Mouse (Mus musculus) forebrain, postnatal 0 days (tissue): ENCODE data around the gene Depdc1b. TPM values are rescaled to one million over a fixed set of nuclear protein-coding genes. Genes with fewer than 3 reads are reported as not detected.

Experiments
- ATAC-seq: fragments of 200-750 bp; cut with Nextera tagmentation; 2 replicates; pipeline ENCODE4 v1.8.0; 2017; ENCODE audit warnings: mild to moderate bottlenecking, moderate library complexity
- DNase-seq: peaks from one replicate; pipeline ENCODE4 v3.0.0-alpha.2; 2015
- H3K27ac ChIP-seq: fragments of 300-500 bp; sonication (generic); 2 replicates; pipeline ENCODE4 v1.5.1; 2014; ENCODE audit warnings: low read depth, mild to moderate bottlenecking, antibody characterized with exemption, low read length, moderate library complexity, mixed read lengths
- H3K27me3 ChIP-seq: fragments of 300-500 bp; sonication (generic); 2 replicates; pipeline ENCODE4 v1.6.1; 2014; ENCODE audit warnings: mild to moderate bottlenecking, low read length, mixed read lengths; ENCODE audit not compliant: insufficient read depth
- H3K36me3 ChIP-seq: fragments of 300-500 bp; sonication (generic); 2 replicates; pipeline ENCODE4 v1.6.1; 2014; ENCODE audit warnings: mild to moderate bottlenecking, moderate library complexity; ENCODE audit not compliant: insufficient read depth
- H3K4me1 ChIP-seq: fragments of 300-500 bp; sonication (generic); 2 replicates; pipeline ENCODE4 v1.6.1; 2014; ENCODE audit warnings: antibody characterized with exemption; ENCODE audit not compliant: insufficient read depth
- H3K4me2 ChIP-seq: fragments of 300-500 bp; sonication (generic); 2 replicates; pipeline ENCODE4 v1.6.1; 2014; ENCODE audit warnings: low read depth, mild to moderate bottlenecking, moderate library complexity
- H3K4me3 ChIP-seq: fragments of 300-500 bp; sonication (generic); 2 replicates; pipeline ENCODE4 v1.5.1; 2014; ENCODE audit warnings: low read depth, low read length, mixed read lengths
- H3K9ac ChIP-seq: fragments of 300-500 bp; sonication (generic); 2 replicates; pipeline ENCODE4 v1.6.1; 2014; ENCODE audit warnings: mild to moderate bottlenecking
- H3K9me3 ChIP-seq: fragments of 300-500 bp; sonication (generic); 2 replicates; pipeline ENCODE4 v1.6.1; 2016; ENCODE audit warnings: low read length
- CTCF ChIP-seq: sonication (generic); IDR thresholded peaks from 2 replicates; pipeline ENCODE4 v1.5.1; 2016; ENCODE audit warnings: antibody characterized with exemption, control low read depth, low read depth
- WGBS: fragments of 180-500 bp; shearing (Covaris S2); extraction: QIAGEN DNeasy Blood & Tissue Kit; methylation state at CpG from one replicate; pipeline ENCODE4 v1.1.7; 2014; 5-methylcytosine and 5-hydroxymethylcytosine counted together
- polyA plus RNA-seq: library from polyadenylated mRNA; unstranded; fragments of >200 nt; fragmentation: Nextera tagmentation; extraction: Ambion mirVana; gene quantifications from 2 replicates; pipeline ENCODE4 v1.2.1, GENCODE M21; 2015
- total RNA-seq: library from RNA; depleted of rRNA; stranded (reverse); fragments of >200 nt; gene quantifications from 2 replicates; pipeline ENCODE4 v1.2.3, GENCODE M21; 2014

Depdc1b gene
- total and polyA plus RNA-seq, 2 experiments from 2014 or later, result 0.51 to 1.8 TPM

- H3K27ac ChIP-seq, result no peak overlapping the region
- H3K4me1 ChIP-seq, result no peaks in the 10 kb centered on the region
- ATAC-seq (no peak), DNase-seq (no peak)
- H3K9me3 ChIP-seq, result no peaks in the 10 kb centered on the region
- H3K4me3 ChIP-seq, result no peak overlapping the region
- H3K4me2 ChIP-seq, result no peak overlapping the region
- no peaks in the 10 kb centered on the region for H3K36me3 ChIP-seq
- no peaks in the 10 kb centered on the region for H3K27me3 ChIP-seq
- WGBS, result 41% methylated on average over 1 of the region's 1 CpGs
- TF ChIP-seq CTCF, result no peak
- no peak overlapping the region for H3K9ac ChIP-seq
Measured at GRCm38 (mm10) chr13:108276561-108276960, 39.6 kb upstream of the Depdc1b start.

DNA sequence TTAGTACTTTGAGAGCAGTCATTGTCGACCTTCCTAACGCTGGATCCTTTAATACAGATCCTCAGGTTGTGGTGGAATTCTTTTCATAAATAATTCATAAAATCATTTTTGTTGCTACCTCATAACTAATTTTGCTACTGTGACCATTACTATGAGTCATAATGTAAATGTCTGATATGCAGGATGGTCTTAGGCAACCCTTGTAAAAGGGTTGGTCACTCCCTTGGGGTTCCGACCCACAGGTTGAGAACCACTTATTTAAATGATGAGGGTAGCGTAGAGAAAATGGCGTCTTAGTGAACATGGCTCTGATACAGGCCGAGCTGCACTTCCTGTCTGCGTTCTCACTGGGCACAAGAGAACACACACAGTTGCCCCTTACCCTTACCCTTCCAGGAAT lies 38.8 kb upstream of the Depdc1b start:
- Histone ChIP-seq H3K4me1 (no peaks in the 10 kb centered on the region), H3K9me3 (no peaks in the 10 kb centered on the region), H3K4me2 (no peak overlapping the region), H3K9ac (no peak overlapping the region), H3K27ac (no peak overlapping the region), H3K4me3 (no peak overlapping the region), H3K27me3 (no peaks in the 10 kb centered on the region), H3K36me3 (no peaks in the 10 kb centered on the region)
- no peak for TF ChIP-seq CTCF
- ATAC-seq, result no peak
- no peak for DNase-seq
- 73% methylated on average over 7 of the region's 7 CpGs for WGBS

DNA sequence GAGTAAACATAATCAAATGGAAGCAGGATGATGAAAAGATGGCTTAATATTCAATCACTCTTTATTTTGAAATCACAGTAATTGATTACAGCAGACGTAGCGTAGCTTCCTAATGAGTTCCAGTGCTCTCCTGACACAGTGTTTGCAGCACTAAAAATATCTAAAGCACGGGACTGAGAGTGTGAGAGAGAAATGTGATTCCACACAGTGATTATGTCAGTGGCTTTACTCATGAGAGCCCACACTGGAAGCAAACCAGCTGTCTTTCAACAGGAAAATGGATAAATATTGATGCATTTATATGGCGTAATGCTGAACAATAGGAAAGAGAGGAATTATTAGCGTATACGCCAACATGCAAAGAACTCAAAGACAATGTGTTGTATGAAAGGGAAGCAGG lies 37.5 kb upstream of the Depdc1b start:
- 59% methylated on average over 6 of the region's 6 CpGs for WGBS
- Histone ChIP-seq H3K9me3 (no peaks in the 10 kb centered on the region), H3K9ac (no peak overlapping the region), H3K4me1 (no peaks in the 10 kb centered on the region), H3K27me3 (no peaks in the 10 kb centered on the region), H3K4me2 (no peak overlapping the region), H3K27ac (no peak overlapping the region), H3K36me3 (no peaks in the 10 kb centered on the region), H3K4me3 (no peak overlapping the region)
- no peak for DNase-seq
- ATAC-seq, result peak; percentile 79
- TF ChIP-seq CTCF, result no peak

GRCm38 (mm10) chr13:108284312-108284711 lies 31.8 kb upstream of the Depdc1b start:
- no peaks in the 10 kb centered on the region for H3K36me3 ChIP-seq
- no peak overlapping the region for H3K27ac ChIP-seq
- ATAC-seq (no peak), DNase-seq (no peak)
- H3K4me1 ChIP-seq, result no peaks in the 10 kb centered on the region
- H3K27me3 ChIP-seq, result no peaks in the 10 kb centered on the region
- H3K9me3 ChIP-seq, result no peaks in the 10 kb centered on the region
- no peak overlapping the region for H3K4me3 ChIP-seq
- no peak for TF ChIP-seq CTCF
- H3K4me2 ChIP-seq, result no peak overlapping the region
- H3K9ac ChIP-seq, result no peak overlapping the region
- WGBS, result 96% methylated on average over 2 of the region's 2 CpGs

DNA sequence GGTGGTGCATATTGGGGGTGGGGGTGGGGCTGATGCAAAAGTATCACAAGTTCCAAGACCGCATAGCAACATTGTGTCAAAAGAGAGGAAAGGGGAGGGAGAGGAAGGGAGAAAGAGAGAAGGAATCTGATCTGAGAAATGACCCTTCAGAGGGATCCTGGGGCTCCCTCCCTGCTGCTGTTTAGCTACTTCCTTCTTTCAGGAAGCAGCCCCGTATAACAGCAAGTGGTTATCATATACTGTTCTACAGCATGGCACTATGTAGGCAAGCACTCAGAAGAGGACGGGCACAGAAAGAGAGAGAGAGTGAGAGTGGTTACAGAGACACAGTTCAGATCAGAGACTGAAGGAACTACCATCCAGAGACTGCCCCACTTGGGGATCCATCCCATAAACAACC lies 28.2 kb upstream of the Depdc1b start:
- no peak for DNase-seq
- 71% methylated on average over 3 of the region's 3 CpGs for WGBS
- H3K36me3 ChIP-seq, result no peaks in the 10 kb centered on the region
- H3K27ac ChIP-seq, result no peak overlapping the region
- no peak overlapping the region for H3K4me2 ChIP-seq
- no peak overlapping the region for H3K9ac ChIP-seq
- no peaks in the 10 kb centered on the region for H3K27me3 ChIP-seq
- no peak for ATAC-seq
- TF ChIP-seq CTCF, result no peak
- H3K9me3 ChIP-seq, result no peaks in the 10 kb centered on the region
- no peaks in the 10 kb centered on the region for H3K4me1 ChIP-seq
- H3K4me3 ChIP-seq, result no peak overlapping the region

DNA sequence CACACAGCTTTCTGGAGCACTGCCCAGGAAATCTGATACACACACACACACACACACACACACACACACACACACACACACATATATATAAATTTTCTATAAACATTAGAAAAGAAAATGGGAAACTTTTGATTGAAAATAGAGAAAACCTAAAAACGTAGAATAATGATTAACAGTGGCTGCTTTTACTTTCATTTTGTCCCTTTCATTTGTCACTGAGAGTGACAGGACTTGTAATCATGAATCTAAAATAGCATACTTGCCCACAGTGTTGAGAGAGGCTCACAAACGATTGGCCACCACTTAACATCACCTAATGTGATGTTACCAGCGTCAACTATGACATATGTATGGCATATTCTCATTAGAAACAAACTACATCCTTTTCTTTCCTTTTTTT lies 26.7 kb upstream of the Depdc1b start:
- H3K27me3 ChIP-seq, result no peaks in the 10 kb centered on the region
- no peak for TF ChIP-seq CTCF
- no peak overlapping the region for H3K27ac ChIP-seq
- no peak overlapping the region for H3K4me2 ChIP-seq
- ATAC-seq, result no peak
- H3K9me3 ChIP-seq, result no peaks in the 10 kb centered on the region
- no peak overlapping the region for H3K4me3 ChIP-seq
- no peak overlapping the region for H3K9ac ChIP-seq
- DNase-seq, result no peak
- WGBS, result 62% methylated on average over 3 of the region's 3 CpGs
- H3K36me3 ChIP-seq, result no peaks in the 10 kb centered on the region
- no peaks in the 10 kb centered on the region for H3K4me1 ChIP-seq

DNA sequence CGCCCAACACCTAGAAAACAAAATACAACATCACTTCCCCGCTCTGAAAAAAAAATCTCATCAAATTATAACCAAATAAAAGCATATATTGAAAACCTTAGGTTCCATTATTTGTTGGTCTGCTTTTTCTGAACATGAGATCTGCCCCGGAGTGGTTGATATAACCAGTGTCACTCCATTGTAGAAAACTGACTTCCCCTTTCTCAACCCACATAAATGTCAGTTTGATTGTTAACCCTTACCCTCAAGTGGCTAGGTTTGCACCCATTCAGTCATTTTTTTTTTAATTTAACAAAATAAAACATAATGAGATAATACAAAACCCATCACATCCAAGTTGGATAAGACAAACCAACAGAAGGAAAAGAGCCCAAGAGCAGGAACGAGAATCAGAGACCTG lies 25.8 kb upstream of the Depdc1b start:
- WGBS, result 91% methylated on average over 4 of the region's 4 CpGs
- ATAC-seq, result no peak
- no peak for DNase-seq
- Histone ChIP-seq H3K27me3 (no peaks in the 10 kb centered on the region), H3K4me2 (no peak overlapping the region), H3K9me3 (no peaks in the 10 kb centered on the region), H3K27ac (no peak overlapping the region), H3K4me3 (no peak overlapping the region), H3K36me3 (no peaks in the 10 kb centered on the region), H3K4me1 (no peaks in the 10 kb centered on the region), H3K9ac (no peak overlapping the region)
- no peak for TF ChIP-seq CTCF
